ENCODE assay signal across 7 mouse cellular contexts in the genomic region with DNA sequence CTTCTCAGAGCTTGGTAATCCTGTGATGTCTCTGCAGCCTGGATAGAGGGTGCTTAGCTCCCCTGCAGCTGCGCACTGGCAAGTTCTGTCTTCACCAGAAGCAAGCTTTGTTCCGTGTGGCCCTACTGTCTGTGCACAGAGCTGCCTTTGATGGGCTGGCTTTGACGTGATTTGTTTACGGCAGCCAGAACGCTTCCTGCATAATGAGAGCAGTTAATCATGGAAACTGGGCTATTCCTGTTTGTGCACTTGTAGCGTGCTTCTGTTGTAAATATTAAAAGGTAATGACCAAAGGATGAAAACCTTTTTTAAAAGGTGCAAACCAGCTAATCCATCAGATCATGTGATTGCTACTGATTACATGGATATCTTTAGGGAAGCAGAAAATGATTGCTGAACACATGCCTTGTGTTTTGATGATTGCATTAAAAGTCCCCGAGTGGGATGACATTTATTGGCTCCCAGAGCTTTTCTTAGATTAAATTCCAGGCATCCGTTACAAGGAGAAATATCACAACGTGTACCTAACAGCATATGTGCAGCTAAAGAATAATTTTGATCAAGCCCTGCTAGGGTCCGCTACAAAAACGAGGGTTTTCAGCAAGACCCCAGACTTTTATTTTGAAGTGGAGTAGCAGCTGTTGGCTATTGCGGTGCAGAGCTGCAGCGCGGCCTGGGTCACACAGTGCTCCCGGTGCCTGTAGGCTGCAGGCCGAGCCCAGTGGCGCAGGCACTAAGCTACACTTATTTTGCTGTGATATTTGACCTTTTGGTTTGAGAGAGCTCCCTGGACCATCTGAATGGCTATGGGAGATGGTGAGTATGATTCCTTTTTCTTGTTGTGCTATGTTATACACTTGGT. TPM values are rescaled to one million over a fixed set of nuclear protein-coding genes. Genes with fewer than 3 reads are reported as not detected.
DNase-seq lines count a peak whose midpoint lies in the region; ATAC-seq and TF ChIP-seq lines count a peak whose summit lies in the region.

No protein-coding gene starts in this region.

- peak overlapping the region; percentile 65 for H3K4me2 ChIP-seq in embryonic facial prominence, embryonic 13.5 days

- no peaks in the 10 kb centered on the region for H3K27me3 ChIP-seq in embryonic facial prominence, embryonic 13.5 days
- no peaks in the 10 kb centered on the region for H3K27me3 ChIP-seq in kidney, adult 2 months (replicated peaks; ENCODE audit: control insufficient read depth, insufficient read depth, low read length)
- H3K27me3 ChIP-seq in limb, embryonic 10.5 days (ENCODE audit: low read depth, poor library complexity, severe bottlenecking) = no peaks in the 10 kb centered on the region
- H3K27me3 ChIP-seq in midbrain, embryonic 10.5 days (ENCODE audit: low read depth, poor library complexity, severe bottlenecking) = no peaks in the 10 kb centered on the region

- no peak for TF ChIP-seq POLR2A in bone marrow macrophage, adult 2 months (IDR thresholded peaks at IDR 0.05; ENCODE audit: borderline replicate concordance, low read depth, low read length)
- peak; percentile 58 for TF ChIP-seq POLR2A in kidney, adult 2 months (IDR thresholded peaks at IDR 0.05; ENCODE audit: low read depth, low read length)

- ATAC-seq in embryonic facial prominence, embryonic 13.5 days (ENCODE audit: insufficient number of reproducible peaks, insufficient read depth, low FRiP score, low TSS enrichment, low read depth) = peak; percentile 72; the same call in 1 of the 2 replicates

- peak; percentile 82 for DNase-seq in heart, adult 8-10 months (ENCODE audit: low spot score)
- DNase-seq in kidney, adult 2 months = peak; percentile 81
- peak; percentile 75 for DNase-seq in limb, embryonic 10.5 days (ENCODE audit: low spot score)
- DNase-seq in midbrain, embryonic 10.5 days (ENCODE audit: low spot score) = peak; percentile 72
- DNase-seq in right cerebral cortex, postnatal 25 days = peak; percentile 79

- peak overlapping the region; percentile 54 for H3K4me3 ChIP-seq in bone marrow macrophage, adult 2 months (ENCODE audit: insufficient read depth, low read length)
- H3K4me3 ChIP-seq in embryonic facial prominence, embryonic 13.5 days = peak overlapping the region; percentile 43
- peak overlapping the region; percentile 69 for H3K4me3 ChIP-seq in kidney, adult 2 months (ENCODE audit: insufficient read depth, low read depth, low read length)
- peak overlapping the region; percentile 48 for H3K4me3 ChIP-seq in limb, embryonic 10.5 days
- peak overlapping the region; percentile 52 for H3K4me3 ChIP-seq in midbrain, embryonic 10.5 days

- H3K4me1 ChIP-seq in bone marrow macrophage, adult 2 months (ENCODE audit: control insufficient read depth, insufficient read depth, low read length) = peaks cover 9% of the 10 kb centered on the region
- peaks cover 15% of the 10 kb centered on the region for H3K4me1 ChIP-seq in embryonic facial prominence, embryonic 13.5 days
- no peaks in the 10 kb centered on the region for H3K4me1 ChIP-seq in kidney, adult 2 months (ENCODE audit: control insufficient read depth, insufficient read depth, low read length)
- peaks cover 21% of the 10 kb centered on the region for H3K4me1 ChIP-seq in limb, embryonic 10.5 days
- peaks cover 27% of the 10 kb centered on the region for H3K4me1 ChIP-seq in midbrain, embryonic 10.5 days

- peak overlapping the region; percentile 78 for H3K27ac ChIP-seq in bone marrow macrophage, adult 2 months (ENCODE audit: insufficient read depth, low read depth, low read length)
- peak overlapping the region; percentile 75 for H3K27ac ChIP-seq in embryonic facial prominence, embryonic 13.5 days
- peak overlapping the region; percentile 74 for H3K27ac ChIP-seq in kidney, adult 2 months (ENCODE audit: insufficient read depth, low read depth, low read length)
- H3K27ac ChIP-seq in limb, embryonic 10.5 days = peak overlapping the region; percentile 76
- H3K27ac ChIP-seq in midbrain, embryonic 10.5 days (replicated peaks) = peak overlapping the region; percentile 84

- peak overlapping the region; percentile 65 for H3K9ac ChIP-seq in embryonic facial prominence, embryonic 13.5 days

- no peaks in the 10 kb centered on the region for H3K36me3 ChIP-seq in embryonic facial prominence, embryonic 13.5 days
- H3K36me3 ChIP-seq in kidney, adult 2 months (ENCODE audit: control insufficient read depth, insufficient read depth, low read length) = no peaks in the 10 kb centered on the region
- H3K36me3 ChIP-seq in limb, embryonic 10.5 days = no peaks in the 10 kb centered on the region
- no peaks in the 10 kb centered on the region for H3K36me3 ChIP-seq in midbrain, embryonic 10.5 days

- 1% methylated on average over 17 of the region's 17 CpGs for WGBS in embryonic facial prominence, embryonic 13.5 days
- 4% methylated on average over 17 of the region's 17 CpGs for WGBS in kidney, adult 2 months
- 2% methylated on average over 17 of the region's 17 CpGs for WGBS in limb, embryonic 10.5 days
- WGBS in midbrain, embryonic 10.5 days = 6% methylated on average over 17 of the region's 17 CpGs

- H3K9me3 ChIP-seq in embryonic facial prominence, embryonic 13.5 days = no peaks in the 10 kb centered on the region
- no peaks in the 10 kb centered on the region for H3K9me3 ChIP-seq in limb, embryonic 10.5 days (replicated peaks)
- no peaks in the 10 kb centered on the region for H3K9me3 ChIP-seq in midbrain, embryonic 10.5 days (replicated peaks)

- TF ChIP-seq CTCF in bone marrow macrophage, adult 2 months (IDR thresholded peaks at IDR 0.05; ENCODE audit: low read depth, low read length) = no peak
- no peak for TF ChIP-seq CTCF in kidney, adult 2 months (conservative IDR thresholded peaks at IDR 0.05; ENCODE audit: insufficient read depth, insufficient read length, low read depth, low read length)

RNA-seq across cellular contexts. Expression of a gene that starts 51.6 kb away (rescaled TPM):
- polyA plus RNA-seq in bone marrow macrophage, adult 2 months (2012; ENCODE audit: insufficient read depth, insufficient read length, missing spikeins) = 44.6 and 50.5 TPM in 2 replicates
- 28.0 and 31.2 TPM in 2 replicates for polyA plus RNA-seq in embryonic facial prominence, embryonic 13.5 days (2015; fragmentation: Nextera tagmentation; extraction: Ambion mirVana)
- 10 to 100 TPM; 53.8 to 62.5 (median 58.9) TPM for total RNA-seq in heart, adult 8-10 months (2022)
- 8.3 and 9.1 TPM in 2 replicates for polyA plus RNA-seq in kidney, adult 2 months (2012; rRNA removed)
- polyA plus RNA-seq in limb, embryonic 10.5 days (2016; fragmentation: Nextera tagmentation; extraction: Ambion mirVana) = 29.5 and 31.7 TPM in 2 replicates
- polyA plus RNA-seq in midbrain, embryonic 10.5 days (2016; fragmentation: Nextera tagmentation; extraction: Ambion mirVana) = 32.9 and 44.5 TPM in 2 replicates

Comparison
In these comparisons a context has a peak if more than half of its experiments do, and no peak if none do; other contexts are left out.
1. Peak in every context shown above with its lines: DNase-seq, ATAC-seq, H3K4me3 ChIP-seq and H3K27ac ChIP-seq.